Mouse (Mus musculus) ovary, adult 10 weeks (tissue): Measurements from ENCODE around the gene Wdr53. TPM values are rescaled to one million over a fixed set of nuclear protein-coding genes. Genes with fewer than 3 reads are reported as not detected.

Experiments
- polyA plus RNA-seq: library from polyadenylated mRNA; stranded (reverse); fragments of 350-450 nt; fragmentation: Illumina TruSeq; extraction: RNeasy Lipid Tissue Mini Kit (QIAGEN cat#74804); gene quantifications from one replicate; pipeline ENCODE4 v1.2.3, GENCODE M21; 2014

The Wdr53 gene
- 6.6 TPM for polyA plus RNA-seq

GRCm38 (mm10) chr16:32246952-32247370, at the start of gene Wdr53, which contains the start of gene Fbxo45:
Gene Wdr53 (plus strand): TSS chr16:32247227.
Gene Fbxo45 (minus strand): TSS chr16:32247158.

GRCm38 (mm10) chr16:32271291-32271690, 24.3 kb downstream of the Wdr53 start, which contains the start of gene Smco1:
Gene Smco1 (plus strand): TSS chr16:32271468.

GRCm38 (mm10) chr16:32277308-32278256, 30.6 kb downstream of the Wdr53 start, which contains the start of gene Rnf168:
Gene Rnf168 (plus strand): TSS chr16:32277459.

Other genes starting within 250 kb of the Wdr53 start
- 50.6 TPM for gene Senp5, start 243.9 kb upstream of the Wdr53 start, polyA plus RNA-seq
- 126 TPM for gene Pak2, start 167.9 kb upstream of the Wdr53 start, polyA plus RNA-seq
- gene Pigx, start 147.5 kb upstream of the Wdr53 start, polyA plus RNA-seq, result 74.8 TPM
- 24.4 TPM for gene Cep19, start 147.4 kb upstream of the Wdr53 start, polyA plus RNA-seq
- 0.94 TPM for gene Nrros, start 81.6 kb upstream of the Wdr53 start, polyA plus RNA-seq
- gene Bex6, start 67.4 kb upstream of the Wdr53 start, polyA plus RNA-seq, result not detected
- 51.2 TPM for gene Fbxo45, start 69 bp upstream of the Wdr53 start, polyA plus RNA-seq
- gene Smco1, start 24.2 kb downstream of the Wdr53 start, polyA plus RNA-seq, result not detected
- gene Rnf168, start 30.2 kb downstream of the Wdr53 start, polyA plus RNA-seq, result 65.1 TPM
- gene Ubxn7, start 85.0 kb downstream of the Wdr53 start, polyA plus RNA-seq, result 97.0 TPM
- gene Tm4sf19, start 153.3 kb downstream of the Wdr53 start, polyA plus RNA-seq, result not detected
- gene Tctex1d2, start 172.5 kb downstream of the Wdr53 start, polyA plus RNA-seq, result 41.7 TPM
- 45.4 TPM for gene Pcyt1a, start 183.7 kb downstream of the Wdr53 start, polyA plus RNA-seq
- gene Slc51a, start 240.7 kb downstream of the Wdr53 start, polyA plus RNA-seq, result not detected
- not detected for gene Zdhhc19, start 249.0 kb downstream of the Wdr53 start, polyA plus RNA-seq